Mouse (Mus musculus) spleen, postnatal 14 days (tissue): Measurements from ENCODE around the gene Hoxb1.

Experiments used
- DNase-seq, 2 experiments: peaks; one replicate each; pipeline ENCODE4 v3.0.0; 2021 to 2022; ENCODE audit warnings: low spot score in 2 of 2

Gene Hoxb1

DNA sequence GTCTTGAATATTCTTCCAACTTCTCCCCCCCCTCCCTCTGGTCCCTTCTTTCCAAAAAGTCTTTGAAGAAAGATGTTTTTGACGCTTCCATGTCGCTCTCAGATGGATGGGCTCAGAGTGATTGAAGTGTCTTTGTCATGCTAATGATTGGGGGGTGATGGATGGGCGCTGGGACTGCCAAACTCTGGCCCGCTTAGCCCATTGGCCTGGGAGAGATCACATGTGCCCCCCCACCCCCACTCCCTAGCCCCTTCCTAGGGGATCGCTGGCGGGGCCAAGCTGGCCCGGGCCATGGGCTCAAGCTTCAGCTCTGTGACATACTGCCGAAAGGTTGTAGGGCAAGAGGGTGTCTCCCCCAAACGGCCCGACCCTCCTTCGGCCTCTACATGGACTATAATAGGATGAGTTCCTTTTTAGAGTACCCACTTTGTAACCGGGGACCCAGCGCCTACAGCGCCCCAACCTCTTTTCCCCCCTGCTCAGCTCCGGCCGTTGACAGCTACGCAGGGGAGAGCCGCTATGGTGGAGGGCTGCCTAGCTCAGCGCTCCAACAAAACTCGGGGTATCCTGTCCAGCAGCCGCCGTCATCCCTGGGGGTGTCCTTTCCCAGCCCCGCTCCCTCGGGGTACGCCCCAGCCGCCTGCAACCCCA lies at the start of gene Hoxb1:
Gene Hoxb1, plus strand, starts transcription at position 312 of the 651 bp plus-strand sequence.
- no peak for DNase-seq

GRCm38 (mm10) chr11:96316696-96317607 lies 48.6 kb upstream of the Hoxb1 start:
- no peak for DNase-seq

DNA sequence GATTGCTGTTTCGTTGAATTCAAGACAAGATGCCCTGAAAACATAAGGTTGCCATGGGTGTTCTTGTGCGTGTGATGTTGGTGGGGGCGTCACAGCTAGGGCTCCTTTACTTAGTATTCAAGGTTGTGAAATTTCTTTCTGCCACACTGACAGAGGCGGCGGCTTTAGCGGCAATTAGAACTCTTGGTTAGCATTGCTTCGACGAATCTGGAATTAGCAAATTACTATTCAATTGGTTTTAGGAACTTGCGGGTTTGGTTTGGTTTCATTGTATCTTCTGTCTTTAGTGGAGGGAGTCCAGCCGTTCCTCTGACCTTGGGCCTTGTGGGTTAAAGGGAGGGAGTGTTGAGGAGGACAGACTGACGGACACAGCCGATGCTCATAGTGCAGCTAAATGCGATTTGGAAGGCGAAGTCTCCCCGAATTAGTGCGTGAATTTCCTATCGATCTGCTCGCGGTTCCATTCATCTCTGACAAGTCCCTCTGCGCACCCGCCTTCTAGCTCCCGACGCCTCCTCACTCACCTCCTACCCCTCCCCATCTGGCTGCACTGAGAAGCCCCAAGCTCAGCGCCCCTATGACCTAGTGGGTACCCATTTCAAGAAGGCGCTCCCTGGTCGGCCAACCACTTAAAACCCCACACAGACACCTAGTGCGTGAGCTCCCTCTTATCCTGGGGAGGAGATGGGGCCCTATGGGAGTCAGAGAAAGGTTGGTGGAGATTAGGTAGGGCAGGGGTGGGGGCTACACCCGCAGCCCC lies 47.8 kb upstream of the Hoxb1 start, which contains the start of gene Hoxb4:
Gene Hoxb4, plus strand, starts transcription at position 660 of the 760 bp plus-strand sequence.
- no peak for DNase-seq

GRCm38 (mm10) chr11:96318368-96319070 lies 47.0 kb upstream of the Hoxb1 start:
- DNase-seq: peak in 1 of 2 experiments; percentile 21

GRCm38 (mm10) chr11:96319071-96319902 lies 46.3 kb upstream of the Hoxb1 start:
- DNase-seq: no peak

- no peak for DNase-seq
These were observed 45.6 kb upstream of the Hoxb1 start for GRCm38 (mm10) chr11:96319910-96320309.

DNA sequence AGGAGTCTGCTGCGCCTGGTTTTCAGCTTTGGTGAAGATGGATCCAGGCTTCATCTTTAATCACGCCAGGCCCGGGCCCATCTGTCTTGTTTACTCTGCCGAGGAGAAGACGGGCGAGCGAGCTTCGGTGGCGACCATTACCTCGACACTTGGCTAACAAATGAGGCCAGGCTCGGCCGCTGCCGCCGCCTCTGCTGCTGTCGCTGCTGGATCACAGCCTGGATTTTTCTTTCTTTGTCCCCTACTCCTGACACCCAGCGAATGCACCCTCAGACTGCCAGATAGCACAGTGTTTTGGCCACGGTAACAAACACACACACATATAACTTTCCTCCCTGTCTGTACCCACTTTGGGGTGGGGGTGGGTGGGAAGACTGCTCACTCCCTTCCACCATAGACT lies 44.9 kb upstream of the Hoxb1 start:
- DNase-seq: no peak

- no peak for DNase-seq
These were observed 43.7 kb upstream of the Hoxb1 start for GRCm38 (mm10) chr11:96321846-96322245.

DNA sequence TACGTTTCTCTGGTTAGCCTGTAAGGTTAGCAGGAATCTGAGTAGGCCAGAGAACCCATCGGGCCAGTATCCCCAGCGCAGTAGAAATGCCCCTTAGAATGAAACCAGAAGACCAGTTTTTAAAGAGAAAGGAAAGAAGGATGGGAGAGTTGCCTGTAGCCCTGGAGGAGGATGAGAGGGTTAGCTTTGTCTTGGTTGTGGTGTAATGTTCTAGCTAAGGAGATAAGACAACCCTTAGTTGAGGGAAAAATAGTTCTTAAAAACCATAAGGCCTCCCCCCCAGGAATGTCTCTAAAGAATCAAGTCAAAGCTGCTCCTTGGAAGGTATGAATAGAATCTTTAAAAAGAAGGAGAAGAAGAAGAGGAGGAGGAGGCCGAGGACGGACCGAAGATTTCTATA lies 42.8 kb upstream of the Hoxb1 start:
- DNase-seq: no peak

GRCm38 (mm10) chr11:96323154-96323553 lies 42.4 kb upstream of the Hoxb1 start, which contains the start of gene Hoxb3:
Hoxb3 (plus strand) TSS chr11:96323326.
- DNase-seq: no peak

- DNase-seq: no peak
These were observed 41.4 kb upstream of the Hoxb1 start for GRCm38 (mm10) chr11:96324125-96324524.

GRCm38 (mm10) chr11:96324965-96325364 lies 40.6 kb upstream of the Hoxb1 start:
- no peak for DNase-seq

GRCm38 (mm10) chr11:96325747-96326212 lies 39.8 kb upstream of the Hoxb1 start:
- no peak for DNase-seq

DNA sequence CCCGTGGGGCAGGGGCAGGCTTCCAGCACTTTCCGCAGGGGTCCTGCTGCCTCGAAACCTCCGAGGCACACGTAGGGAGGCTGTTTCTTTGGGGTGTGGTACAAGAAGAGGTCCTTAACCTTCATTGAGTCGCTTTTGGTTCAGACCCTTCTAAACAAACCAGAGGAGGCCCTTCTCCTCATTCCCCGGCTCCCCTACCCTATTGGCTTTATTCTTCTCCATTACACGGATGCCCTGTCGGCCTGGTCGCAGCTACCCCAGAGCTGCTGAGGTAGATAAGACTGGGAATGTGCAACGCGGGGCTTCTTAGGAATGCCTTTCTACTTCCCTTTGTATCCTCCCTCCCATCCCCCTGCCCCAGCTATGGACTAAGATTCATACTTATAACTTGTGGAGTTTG lies 38.8 kb upstream of the Hoxb1 start:
- DNase-seq: no peak

- DNase-seq: no peak
These were observed 38.4 kb upstream of the Hoxb1 start for GRCm38 (mm10) chr11:96327122-96327521.

DNA sequence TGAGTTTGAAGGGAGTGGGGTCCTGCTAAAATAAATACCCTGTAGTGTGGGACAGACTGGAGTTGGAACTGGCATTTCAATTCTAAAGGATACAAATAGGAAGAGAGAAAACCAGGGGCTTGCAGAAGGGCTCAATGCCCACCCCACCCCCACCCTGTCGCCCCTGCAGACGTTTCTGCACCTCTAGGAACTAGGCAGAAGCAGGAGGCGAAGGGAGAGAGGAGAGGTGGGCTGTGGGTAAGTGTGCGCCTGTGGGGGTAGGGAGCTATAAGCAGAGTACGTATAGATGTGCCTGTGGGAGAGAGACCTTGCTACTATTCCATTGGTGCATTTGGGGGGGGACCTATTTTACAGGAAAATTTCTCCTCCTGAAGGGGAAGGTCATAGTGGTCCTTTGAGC lies 37.8 kb upstream of the Hoxb1 start:
- no peak for DNase-seq

DNA sequence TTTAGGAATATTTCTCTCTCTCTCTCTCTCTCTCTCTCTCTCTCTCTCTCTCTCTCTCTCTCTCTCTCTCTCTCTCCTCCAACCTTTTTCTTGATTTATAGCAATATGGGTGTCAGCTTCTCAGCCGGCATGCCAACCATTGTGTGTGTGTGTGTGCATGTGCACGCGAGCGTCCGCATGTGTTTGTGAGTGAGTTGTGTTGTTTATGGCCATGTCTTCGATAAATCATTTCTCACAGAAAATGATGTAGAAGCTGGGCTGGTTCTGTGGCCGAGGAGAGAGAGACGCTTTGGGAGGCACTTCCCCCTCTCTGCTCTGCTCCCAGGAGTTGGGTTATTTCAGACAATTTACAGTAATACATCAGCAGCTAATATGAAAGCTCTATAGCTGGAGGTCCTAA lies 36.9 kb upstream of the Hoxb1 start:
- no peak for DNase-seq

DNA sequence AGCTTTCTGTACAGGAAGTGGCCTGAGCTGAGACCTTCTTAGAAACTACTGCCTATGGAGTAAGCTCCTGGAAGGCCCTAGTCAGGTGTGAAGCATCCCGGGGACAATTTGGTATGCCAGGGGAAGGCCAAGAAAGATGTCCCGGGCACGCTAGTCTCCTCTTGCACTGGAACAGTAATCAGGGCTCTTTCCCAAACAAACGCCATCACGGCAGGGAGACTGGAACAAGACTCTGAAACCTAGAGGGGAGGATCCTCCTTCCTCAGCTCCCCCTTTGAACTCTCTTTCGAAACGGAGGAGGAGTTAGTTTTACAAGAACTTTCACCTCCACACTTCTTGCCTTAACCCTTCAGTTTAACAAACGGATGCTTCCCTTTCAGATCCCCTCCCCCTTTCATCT lies 33.4 kb upstream of the Hoxb1 start:
- no peak for DNase-seq

- no peak for DNase-seq
These were observed 32.9 kb upstream of the Hoxb1 start for GRCm38 (mm10) chr11:96332618-96333032.

DNA sequence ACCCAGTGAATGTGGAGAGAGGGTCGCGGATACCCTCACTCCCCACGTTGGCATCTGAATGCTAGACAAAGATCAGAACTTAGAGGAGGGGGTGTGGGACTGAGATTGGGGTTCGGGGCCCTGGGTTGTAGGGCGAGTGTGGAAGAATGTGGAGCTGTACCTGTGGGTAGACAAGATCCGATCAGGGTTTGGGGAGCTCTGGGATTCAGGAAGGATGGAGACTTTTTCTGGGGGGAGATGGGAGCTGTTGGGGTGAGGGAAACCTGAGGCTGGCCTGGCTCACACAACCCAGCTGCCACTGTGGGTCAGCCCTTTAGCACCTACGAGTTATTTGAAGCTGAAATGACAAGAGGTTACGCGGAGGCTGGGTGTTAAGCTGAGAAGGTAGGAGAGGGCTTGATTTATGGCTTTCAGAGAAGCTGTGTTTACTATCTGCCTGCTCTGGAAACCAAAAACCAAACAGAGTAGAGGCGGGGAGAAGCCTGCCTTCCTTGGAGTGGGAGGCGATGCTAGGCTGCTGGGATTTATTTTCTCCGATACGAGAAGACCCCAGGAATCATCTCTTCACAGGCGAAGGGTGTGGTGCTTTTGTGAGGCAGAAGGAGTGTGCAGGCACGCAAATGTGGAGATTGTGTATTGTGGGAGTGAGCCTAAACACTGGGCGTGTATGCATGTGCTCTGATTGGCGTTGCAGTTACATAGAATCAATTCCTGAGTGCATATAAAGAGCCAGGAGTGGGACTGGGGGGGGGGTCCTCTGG lies 32.1 kb upstream of the Hoxb1 start:
- DNase-seq: no peak
